Mouse (Mus musculus) left cerebral cortex, adult 18-20 months (tissue): ENCODE results near the gene Dact2. TPM values are rescaled to one million over a fixed set of nuclear protein-coding genes. Genes with fewer than 3 reads are reported as not detected.
A peak's percentile ranks its signal among the peaks of the same experiment; 100 is the strongest.

Source experiments
- DNase-seq, 2 experiments: peaks; one replicate each; pipeline ENCODE4 v3.0.0; 2021 to 2022; ENCODE audit warnings: low spot score in 2 of 2, mixed read lengths in 1 of 2
- total RNA-seq, 2 experiments: library from RNA; stranded (reverse); gene quantifications; 2 replicates each; pipeline ENCODE4 v1.2.3; 2021

Dact2 gene
- total RNA-seq, 2 experiments from 2014 or later = 68.0 to 88.0 TPM

DNA sequence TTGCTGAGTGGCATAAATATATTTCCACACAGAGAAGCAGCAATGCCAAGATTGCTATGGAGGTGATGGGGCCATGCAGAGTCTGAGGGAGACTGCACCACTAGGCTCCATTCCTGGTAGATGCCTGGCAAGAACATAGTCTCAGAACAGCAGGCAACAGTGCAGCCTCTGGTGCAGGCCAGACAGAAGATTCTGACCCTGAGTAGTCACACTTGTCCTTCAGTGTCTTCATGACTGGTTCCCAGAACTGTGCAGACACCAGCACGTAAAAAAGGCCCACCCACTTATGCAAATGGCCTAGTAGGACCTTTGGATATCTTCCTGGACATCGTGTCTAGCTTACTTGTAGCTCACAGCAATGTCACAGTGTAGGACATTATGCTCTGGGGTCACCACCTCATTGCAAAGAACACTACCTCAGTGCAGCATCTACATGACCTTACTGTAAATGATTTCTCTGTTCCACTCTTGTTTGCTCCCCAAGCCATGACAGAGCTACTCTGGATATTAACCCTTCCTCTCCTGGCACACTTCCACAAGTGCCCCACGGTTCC lies 9.9 kb upstream of the Dact2 start:
- DNase-seq = no peak

DNA sequence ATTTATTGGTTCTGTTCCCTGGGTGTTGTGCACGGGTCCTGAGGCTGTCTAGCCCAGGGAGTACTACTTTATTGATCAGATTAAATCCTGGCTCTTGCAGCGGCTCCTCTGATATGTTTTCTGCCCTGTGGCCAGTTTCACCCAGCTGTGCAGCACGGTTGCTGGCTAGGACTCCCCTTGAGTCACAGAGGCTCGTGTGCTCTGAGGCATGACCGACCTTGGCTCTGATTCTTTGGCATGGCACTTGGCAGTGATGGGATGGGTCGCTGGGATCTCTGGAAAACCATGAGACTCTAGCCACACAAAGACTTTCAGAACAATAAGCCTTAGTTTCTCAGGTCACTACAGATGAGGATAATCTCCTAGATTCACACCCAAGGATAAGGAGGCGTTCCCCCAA lies 8.7 kb upstream of the Dact2 start:
- no peak for DNase-seq

GRCm38 (mm10) chr17:14207093-14207561 lies 3.0 kb upstream of the Dact2 start:
- peak in 1 of 2 experiments; percentile 51 for DNase-seq

- DNase-seq = peak; percentile 80 to 87
Measured at GRCm38 (mm10) chr17:14206062-14206461, 2.0 kb upstream of the Dact2 start.

DNA sequence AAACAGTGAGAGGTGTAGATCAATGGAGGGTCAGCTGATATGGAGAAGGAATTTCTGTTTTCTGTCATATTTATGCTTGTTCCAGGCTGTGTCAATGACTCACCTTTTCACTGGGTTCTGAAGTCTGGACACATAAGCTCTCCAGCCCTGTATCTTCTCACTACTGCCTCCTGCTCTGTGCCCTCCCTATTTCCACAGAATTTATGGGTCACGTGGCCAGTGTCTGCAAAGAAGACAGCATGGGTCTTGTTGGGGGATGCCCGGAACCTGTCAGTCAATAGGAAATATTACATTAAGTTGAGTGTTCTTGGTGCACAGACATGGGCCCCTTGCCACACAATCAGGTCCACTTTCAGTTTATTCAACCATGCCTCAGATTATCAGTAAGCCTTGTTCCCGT lies 1.1 kb upstream of the Dact2 start:
- DNase-seq = no peak

GRCm38 (mm10) chr17:14203121-14203941 lies 773 bp downstream of the Dact2 start:
- DNase-seq = peak; percentile 60 to 81

- peak; percentile 31 to 50 for DNase-seq
Measured at GRCm38 (mm10) chr17:14202291-14203030, 1.6 kb downstream of the Dact2 start.

- no peak for DNase-seq
Measured at GRCm38 (mm10) chr17:14201281-14201787, 2.8 kb downstream of the Dact2 start.

- no peak for DNase-seq
Measured at GRCm38 (mm10) chr17:14200206-14200605, 3.9 kb downstream of the Dact2 start.

- DNase-seq = no peak
Measured at GRCm38 (mm10) chr17:14199621-14200020, 4.5 kb downstream of the Dact2 start.

- DNase-seq = no peak
Measured at GRCm38 (mm10) chr17:14192924-14193323, 11.2 kb downstream of the Dact2 start.

DNA sequence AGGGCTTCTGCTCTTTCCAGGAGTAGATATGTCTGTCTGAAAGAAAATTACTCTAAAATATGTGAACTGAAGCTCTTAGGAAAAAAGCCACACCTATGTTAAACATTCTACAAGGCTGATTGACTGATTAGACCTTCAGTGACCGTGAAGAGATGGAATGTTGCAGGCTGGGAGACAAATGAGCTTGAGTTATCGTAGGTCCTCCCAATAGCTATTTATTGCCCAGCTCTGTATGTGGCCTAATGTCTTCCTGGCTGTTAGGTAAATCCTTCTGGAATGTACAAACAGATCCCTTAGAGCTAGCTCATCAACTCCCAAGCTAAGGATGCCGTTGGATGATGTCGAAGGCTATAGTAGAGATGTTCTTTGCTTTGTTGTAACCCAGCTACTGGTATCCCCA lies 11.7 kb downstream of the Dact2 start:
- DNase-seq = no peak

- no peak for DNase-seq
Measured at GRCm38 (mm10) chr17:14188455-14188854, 15.6 kb downstream of the Dact2 start.

DNA sequence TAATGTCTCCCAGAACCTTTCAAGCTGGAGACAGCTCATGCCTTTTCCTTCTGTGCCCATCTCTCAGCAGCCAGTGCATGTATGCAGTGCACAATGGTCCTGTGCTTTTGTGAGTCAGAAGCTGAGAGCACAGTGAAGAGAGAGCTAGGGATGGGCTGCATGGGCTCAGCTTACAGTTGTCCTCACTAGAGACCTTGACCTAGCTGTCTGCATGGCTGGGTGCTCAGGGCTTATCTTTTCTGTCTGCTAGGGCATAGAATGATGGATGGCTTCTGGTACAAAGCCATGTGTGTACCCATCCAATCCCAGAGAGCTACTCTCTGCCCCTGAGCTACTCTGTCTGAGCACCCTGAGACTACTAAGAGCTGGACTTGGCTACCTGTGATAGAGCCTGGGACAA lies 17.0 kb downstream of the Dact2 start:
- DNase-seq = no peak

GRCm38 (mm10) chr17:14186176-14186575 lies 17.9 kb downstream of the Dact2 start:
- no peak for DNase-seq

DNA sequence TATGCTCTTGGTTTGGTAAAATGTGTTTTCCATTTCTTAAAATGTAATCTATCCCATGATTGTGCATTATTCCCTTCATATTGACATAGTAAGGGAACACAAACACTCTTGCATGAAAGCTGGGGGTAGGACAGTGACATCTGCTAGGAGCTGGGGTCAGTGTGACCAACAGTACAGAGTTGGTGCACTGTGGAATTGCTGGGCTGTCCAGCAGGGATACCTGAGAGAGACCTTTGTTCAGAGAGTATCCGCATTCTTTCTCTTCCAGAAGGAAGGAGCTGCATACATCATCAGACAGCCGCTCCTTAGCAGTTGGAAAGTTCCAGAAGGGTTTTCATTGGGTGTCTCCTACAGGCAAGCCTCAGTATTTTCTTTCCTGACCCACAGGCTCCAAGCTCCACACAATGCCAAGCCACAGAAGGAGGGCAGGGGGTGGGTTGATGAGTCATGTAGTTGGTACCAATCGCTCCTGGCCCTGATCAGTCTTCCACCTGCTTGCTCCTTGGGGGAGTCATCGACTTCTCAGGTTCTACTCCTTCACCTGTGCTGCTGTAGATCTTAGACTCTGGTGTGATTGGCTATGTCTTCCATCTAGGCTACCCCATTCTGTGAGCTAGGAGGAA lies 19.8 kb downstream of the Dact2 start:
- DNase-seq = no peak

DNA sequence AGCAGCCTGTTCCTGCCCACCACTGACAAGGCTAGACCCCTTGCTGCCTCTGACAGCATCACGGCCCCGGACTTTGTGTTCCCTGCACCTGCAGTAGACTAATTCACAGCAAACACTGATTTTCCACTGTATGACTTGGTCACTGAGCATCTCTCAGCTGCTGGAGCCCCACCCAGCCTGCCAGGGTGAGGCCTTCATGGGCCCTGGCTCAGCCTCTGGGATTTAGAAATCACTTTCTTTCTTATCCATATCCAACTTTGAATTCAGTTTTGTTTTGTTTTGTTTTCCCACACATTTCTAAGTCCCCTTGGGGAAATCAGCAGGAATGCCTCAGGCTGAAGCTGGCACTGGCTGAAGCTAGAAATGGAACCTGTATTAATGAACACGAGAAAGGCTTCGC lies 20.4 kb downstream of the Dact2 start:
- DNase-seq = no peak

GRCm38 (mm10) chr17:14182860-14183259 lies 21.2 kb downstream of the Dact2 start:
- DNase-seq = no peak

DNA sequence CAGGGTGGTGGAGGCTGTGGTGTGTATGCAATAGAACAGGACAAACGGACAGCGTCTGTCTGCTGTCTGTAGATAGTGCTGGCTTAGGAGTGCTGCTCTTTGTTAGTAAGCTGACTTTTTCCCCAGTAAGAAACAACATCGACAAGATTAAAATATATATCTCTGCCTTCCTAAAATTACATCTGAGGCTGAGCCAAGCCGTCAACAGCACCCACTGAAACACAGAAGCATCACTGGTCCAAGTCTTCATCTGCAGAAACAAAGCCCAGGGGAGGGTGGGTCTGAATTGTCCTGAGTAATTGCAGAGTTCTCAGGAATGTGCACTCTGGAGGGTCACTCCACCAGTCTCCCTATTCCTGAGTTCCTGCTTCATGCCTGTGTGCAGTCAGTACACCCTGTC lies 25.2 kb downstream of the Dact2 start:
- DNase-seq = no peak

- no peak for DNase-seq
Measured at GRCm38 (mm10) chr17:14178475-14178874, 25.6 kb downstream of the Dact2 start.

DNA sequence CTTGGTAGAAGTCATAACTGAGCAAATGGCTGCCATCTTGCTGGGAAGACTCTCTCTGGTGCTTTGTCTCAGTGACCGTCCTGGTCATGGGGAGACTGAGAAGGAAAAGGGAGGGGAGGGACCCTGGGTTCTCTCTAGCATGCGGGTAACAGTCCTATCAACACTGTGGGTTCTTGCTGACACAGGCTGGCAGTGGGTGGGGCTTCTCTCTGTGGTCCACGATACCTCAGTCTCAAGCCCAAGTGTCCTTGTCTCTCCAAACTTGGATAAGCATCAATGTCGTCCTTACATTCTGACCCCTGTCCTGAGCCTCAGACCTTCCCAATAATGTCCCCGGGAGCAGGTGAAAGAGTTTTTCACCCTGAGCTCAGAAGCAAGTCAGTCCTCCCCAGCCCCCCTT lies 26.1 kb downstream of the Dact2 start:
- no peak for DNase-seq
